Mouse (Mus musculus) spleen, postnatal 36 days (tissue): ENCODE results near the gene Minpp1.

Source experiments
- DNase-seq, 2 experiments: peaks; one replicate each; pipeline ENCODE4 v3.0.0; 2022; ENCODE audit warnings: low spot score in 2 of 2, mixed read lengths in 1 of 2

The Minpp1 gene

DNA sequence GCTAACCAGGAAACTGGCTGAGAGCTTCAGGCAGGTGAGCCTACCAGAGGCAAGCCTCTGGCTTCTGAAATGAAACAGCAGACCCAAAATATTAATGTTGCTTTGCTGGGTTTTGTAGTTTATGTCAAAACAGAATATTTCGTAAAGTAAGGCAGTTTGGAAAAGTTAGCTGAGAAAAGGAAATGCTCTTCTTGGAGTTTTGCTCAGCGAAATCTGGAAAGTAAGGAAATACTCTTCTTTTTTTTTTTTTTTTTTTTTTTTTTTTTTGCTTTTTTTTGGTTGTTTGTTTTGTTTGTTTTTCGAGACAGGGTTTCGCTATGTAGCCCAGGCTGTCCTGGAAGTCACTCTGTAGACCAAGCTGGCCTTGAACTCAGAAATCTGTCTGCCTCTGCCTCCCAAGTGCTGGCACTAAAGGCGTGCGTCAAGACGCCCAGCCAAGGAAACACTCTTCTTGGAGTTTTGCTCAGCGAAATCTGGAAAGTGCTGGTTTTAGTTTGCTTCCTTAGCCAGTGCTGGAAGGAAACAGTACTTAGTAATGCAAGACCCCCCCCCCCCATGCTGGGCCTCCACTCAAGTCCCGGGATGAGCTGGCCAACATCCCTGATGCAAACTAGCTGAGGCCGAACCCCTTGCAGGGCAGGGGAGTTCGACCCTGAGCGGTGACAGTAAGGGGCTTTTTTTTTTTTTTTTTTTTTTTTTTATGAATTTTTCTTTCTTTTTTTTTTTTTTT is 3.8 kb downstream of the Minpp1 start:
- DNase-seq, result no peak

DNA sequence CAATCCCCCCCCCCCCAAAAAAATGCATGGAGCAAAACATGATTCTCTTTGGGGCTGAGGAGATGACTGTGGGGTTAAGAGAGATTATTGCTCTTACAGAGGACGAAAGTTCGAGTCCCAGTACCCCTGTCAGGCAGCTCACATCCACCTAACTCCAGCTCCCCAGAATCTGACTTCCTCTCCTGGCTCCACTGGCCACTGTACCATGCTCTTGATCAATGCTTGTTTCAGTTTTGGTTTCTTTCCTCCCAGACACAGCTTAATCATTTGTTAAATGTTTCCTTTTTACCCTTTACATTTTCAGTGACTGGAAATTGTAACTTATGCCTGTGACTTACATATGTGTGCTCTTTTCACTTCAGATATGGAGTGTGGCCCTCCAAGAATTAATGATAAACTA is 5.4 kb downstream of the Minpp1 start:
- no peak for DNase-seq

GRCm38 (mm10) chr19:32492339-32492738 is 6.8 kb downstream of the Minpp1 start:
- DNase-seq, result no peak

GRCm38 (mm10) chr19:32492981-32493380 is 7.4 kb downstream of the Minpp1 start:
- DNase-seq, result no peak

DNA sequence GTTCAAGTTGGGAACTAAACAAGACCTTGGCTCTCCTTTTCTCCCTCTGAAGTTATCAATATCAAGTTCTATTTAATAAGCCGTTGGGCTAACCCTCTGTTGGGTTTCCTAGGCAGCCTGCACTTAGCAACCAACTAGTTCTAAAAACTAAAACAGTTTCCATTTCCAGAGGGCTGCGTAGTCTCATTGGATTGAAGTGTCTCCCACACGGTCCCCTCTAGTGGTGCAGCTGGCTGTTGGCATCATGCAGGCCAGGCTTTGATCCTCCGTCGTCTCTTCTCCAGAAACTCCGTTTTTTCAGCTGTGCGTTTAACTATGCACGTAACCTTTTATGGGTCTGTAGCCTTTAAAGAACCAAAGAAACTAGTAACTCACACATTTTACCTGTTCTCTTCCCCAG is 7.9 kb downstream of the Minpp1 start:
- no peak for DNase-seq

- no peak for DNase-seq
Observed at GRCm38 (mm10) chr19:32494611-32495010, 9.0 kb downstream of the Minpp1 start.

GRCm38 (mm10) chr19:32495034-32495433 is 9.5 kb downstream of the Minpp1 start:
- DNase-seq, result no peak

DNA sequence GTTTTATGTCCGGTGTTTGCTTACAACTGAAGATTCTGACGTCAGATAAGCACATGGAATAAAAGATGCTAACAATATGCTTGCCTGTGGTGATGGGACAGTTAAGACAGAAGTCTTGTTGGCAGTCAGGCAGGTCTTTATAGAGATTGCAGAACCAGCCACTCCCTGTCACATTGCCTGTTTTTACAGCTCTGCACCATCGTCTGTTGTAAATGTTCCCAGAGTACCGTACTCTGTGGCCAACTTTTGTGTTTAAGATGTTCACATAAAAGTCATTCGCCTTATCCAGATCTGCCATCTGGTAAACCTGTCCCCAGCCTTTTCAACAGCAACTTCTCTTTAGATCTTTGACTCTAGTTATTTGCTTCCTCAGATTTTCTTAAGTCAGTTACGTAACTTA is 11.8 kb downstream of the Minpp1 start:
- no peak for DNase-seq

DNA sequence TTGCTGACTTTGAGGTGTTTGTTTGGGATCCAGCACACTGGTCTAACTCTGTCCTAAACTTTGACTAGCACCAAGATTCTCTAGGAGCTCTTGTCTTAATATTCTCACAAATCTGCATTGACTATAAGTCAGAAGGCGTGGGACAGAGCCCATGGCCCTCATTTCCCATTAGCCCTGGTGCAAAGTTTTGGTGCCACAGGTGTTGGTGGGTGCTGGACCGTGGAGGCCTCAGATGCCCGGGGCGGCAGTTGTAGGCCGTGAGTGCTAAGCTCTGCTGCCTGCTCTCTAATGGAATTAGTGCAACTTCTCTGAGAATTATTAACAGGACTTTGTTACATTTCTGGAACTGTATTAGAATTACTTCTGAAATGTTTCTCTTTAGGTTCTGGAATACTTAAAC is 12.4 kb downstream of the Minpp1 start:
- DNase-seq, result no peak

GRCm38 (mm10) chr19:32501414-32501813 is 15.8 kb downstream of the Minpp1 start:
- DNase-seq, result no peak

- no peak for DNase-seq
Observed at GRCm38 (mm10) chr19:32506081-32506480, 20.5 kb downstream of the Minpp1 start.

DNA sequence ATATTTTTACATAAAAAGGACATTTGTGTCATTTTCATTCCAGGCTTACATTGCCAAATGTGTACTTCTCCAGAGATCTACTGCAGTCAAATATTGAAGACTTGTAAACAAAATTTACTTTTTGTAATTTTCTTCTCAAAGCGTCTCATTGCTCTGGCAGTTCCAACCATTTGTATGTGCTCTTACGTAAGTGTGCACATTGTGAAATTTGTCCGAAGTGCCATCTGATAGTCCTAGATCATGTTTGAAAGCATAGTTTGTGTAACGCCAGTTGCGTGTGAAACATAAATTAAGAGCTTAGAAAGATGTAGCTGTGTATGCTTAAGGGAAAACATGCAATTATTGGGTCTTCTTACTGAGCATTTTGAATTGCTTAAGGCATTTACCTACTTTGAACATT is 20.9 kb downstream of the Minpp1 start:
- no peak for DNase-seq

- no peak for DNase-seq
Observed at GRCm38 (mm10) chr19:32507100-32507499, 21.5 kb downstream of the Minpp1 start.

- no peak for DNase-seq
Observed at GRCm38 (mm10) chr19:32507526-32507925, 22.0 kb downstream of the Minpp1 start.

GRCm38 (mm10) chr19:32510267-32510666 is 24.7 kb downstream of the Minpp1 start:
- no peak for DNase-seq

DNA sequence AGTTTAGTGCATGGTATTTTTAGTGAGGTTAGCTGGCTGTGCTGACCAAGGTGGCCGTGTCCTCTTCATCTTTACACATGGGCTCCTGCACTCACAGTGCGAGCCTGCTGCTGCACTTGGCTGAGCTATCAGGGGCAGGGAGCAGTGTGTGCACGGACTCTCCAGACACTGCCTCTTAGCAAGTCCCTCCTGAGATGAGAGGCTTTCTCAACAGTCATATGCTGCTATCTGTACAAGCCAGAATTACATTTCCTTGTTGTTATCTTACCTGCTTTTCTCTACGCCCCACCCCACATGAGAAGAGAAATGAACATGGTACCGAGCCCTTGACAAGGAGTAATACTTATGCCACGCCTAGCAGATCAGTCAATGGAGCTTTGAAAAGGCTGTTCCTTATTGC is 25.4 kb downstream of the Minpp1 start:
- peak; percentile 5 to 22 for DNase-seq

GRCm38 (mm10) chr19:32512518-32512917 is 26.9 kb downstream of the Minpp1 start:
- no peak for DNase-seq

GRCm38 (mm10) chr19:32516575-32516974 is 31.0 kb downstream of the Minpp1 start:
- DNase-seq, result no peak

GRCm38 (mm10) chr19:32521446-32521845 is 35.9 kb downstream of the Minpp1 start:
- DNase-seq, result no peak

DNA sequence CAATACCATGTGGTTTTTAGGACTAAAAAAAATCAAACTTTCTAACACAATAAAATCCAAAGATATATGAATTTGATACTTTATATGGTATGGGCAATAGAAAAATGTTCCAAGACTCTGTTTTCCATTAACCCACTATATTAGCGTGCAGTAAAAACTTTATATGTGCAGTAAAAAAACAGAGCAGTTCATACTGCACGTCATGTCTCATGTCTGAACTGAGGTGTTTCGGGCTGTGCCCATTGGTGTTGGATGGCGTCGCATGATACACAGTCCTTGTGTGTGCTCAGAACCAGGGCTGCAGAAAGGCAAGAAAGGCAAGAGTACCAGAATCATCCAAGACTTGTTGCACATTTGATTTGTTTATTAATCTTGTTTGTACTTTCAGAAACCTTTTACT is 36.7 kb downstream of the Minpp1 start:
- no peak for DNase-seq

DNA sequence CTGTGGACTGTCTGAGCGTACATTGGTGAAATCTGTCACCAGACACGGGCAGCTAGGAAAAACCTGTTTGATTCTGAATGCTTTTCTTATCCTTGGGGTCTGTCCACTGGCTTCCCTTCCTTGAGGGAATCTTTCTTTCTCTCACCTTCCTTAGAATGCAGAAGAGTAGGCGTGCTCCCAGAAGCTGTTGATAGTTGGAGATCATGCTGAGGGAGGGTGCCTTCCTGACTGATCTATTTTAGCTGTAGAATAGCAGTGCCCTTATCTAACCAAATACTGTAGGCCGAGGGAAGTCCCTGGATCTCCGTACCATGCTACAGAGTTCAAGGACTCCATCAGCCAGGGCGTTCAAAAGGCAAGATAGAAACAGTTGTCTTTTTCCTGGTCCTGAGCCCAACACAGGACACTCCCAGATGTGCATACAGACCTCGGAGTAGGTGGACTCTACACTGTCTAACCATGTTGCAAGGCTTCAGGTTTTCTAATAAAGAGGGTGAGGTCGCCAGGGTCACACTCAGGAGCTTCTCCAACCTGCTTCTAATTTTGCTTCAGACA is 37.3 kb downstream of the Minpp1 start:
- DNase-seq, result no peak

- DNase-seq, result peak in 1 of 2 experiments; percentile 3
Observed at GRCm38 (mm10) chr19:32523769-32524515, 38.4 kb downstream of the Minpp1 start.

GRCm38 (mm10) chr19:32524516-32524860 is 38.9 kb downstream of the Minpp1 start:
- DNase-seq, result no peak
